Mouse (Mus musculus): Measurements from ENCODE around the gene Gm43517. TPM values are rescaled to one million over a fixed set of nuclear protein-coding genes. Genes with fewer than 3 reads are reported as not detected.

Gm43517 gene
- polyA plus RNA-seq, 1 experiment from 2014 or later, result not detected

Other genes starting within 250 kb of the Gm43517 start
- gene Foxg1, start 2.5 kb upstream of the Gm43517 start, polyA plus RNA-seq (2015; fragmentation: Nextera tagmentation; extraction: Ambion mirVana), result not detected in 2 replicates

Data from intestine, embryonic 16.5 days (tissue).